In genomic region chr13:93853767-93854166, GRCm38 (mm10) we compare ENCODE assay signal across 21 mouse cellular contexts.
"Had no signal": no experiment of that assay in that cellular context is flagged by ENCODE, and none has a peak within 500 bp of the region (broad histone marks: within the 10 kb centered on the region; RNA-seq: fewer than 3 reads in every experiment).

No protein-coding gene starts in this region.

- H3K36me3 ChIP-seq: heart, embryonic 10.5 days; heart, embryonic 12.5 days; hindbrain, embryonic 13.5 days; hindbrain, embryonic 15.5 days; limb, embryonic 13.5 days; limb, embryonic 15.5 days; liver, embryonic 12.5 days had no signal

- H3K27ac ChIP-seq: heart, embryonic 10.5 days; hindbrain, embryonic 13.5 days; hindbrain, embryonic 15.5 days; hindbrain, postnatal 0 days; limb, embryonic 13.5 days; liver, embryonic 12.5 days; liver, embryonic 14.5 days had no signal

- H3K9me3 ChIP-seq: heart, embryonic 10.5 days; heart, embryonic 12.5 days; hindbrain, embryonic 13.5 days; hindbrain, embryonic 15.5 days; limb, embryonic 13.5 days; limb, embryonic 15.5 days; liver, embryonic 12.5 days had no signal

- DNase-seq: forebrain, postnatal 0 days; gastrocnemius, postnatal 14 days; gastrocnemius, postnatal 36 days; heart, adult 18-20 months; heart, postnatal 10 days; kidney, adult 11 months; kidney, postnatal 10 days; kidney, postnatal 25 days; layer of hippocampus, adult 9-11 months; layer of hippocampus, postnatal 36 days; lung, adult 18-20 months had no signal

- H3K27me3 ChIP-seq: heart, embryonic 12.5 days; hindbrain, embryonic 13.5 days; hindbrain, embryonic 15.5 days; limb, embryonic 13.5 days; limb, embryonic 15.5 days; liver, embryonic 12.5 days had no signal

- H3K4me2 ChIP-seq: heart, embryonic 12.5 days; hindbrain, embryonic 13.5 days; hindbrain, embryonic 15.5 days; limb, embryonic 13.5 days; limb, embryonic 15.5 days; liver, embryonic 12.5 days had no signal

- H3K4me3 ChIP-seq: heart, embryonic 10.5 days; heart, embryonic 12.5 days; hindbrain, embryonic 13.5 days; hindbrain, embryonic 15.5 days; limb, embryonic 13.5 days; limb, embryonic 15.5 days; liver, embryonic 12.5 days had no signal

- ATAC-seq: forebrain, postnatal 0 days; hindbrain, postnatal 0 days; intestine, embryonic 16.5 days; liver, embryonic 12.5 days had no signal

- H3K9ac ChIP-seq: forebrain, postnatal 0 days; heart, embryonic 12.5 days; hindbrain, embryonic 13.5 days; hindbrain, embryonic 15.5 days; limb, embryonic 13.5 days; limb, embryonic 15.5 days; liver, embryonic 12.5 days; liver, embryonic 14.5 days had no signal
